Mouse (Mus musculus) heart, postnatal 25 days (tissue): ENCODE results near the gene Sim2. TPM values are rescaled to one million over a fixed set of nuclear protein-coding genes. Genes with fewer than 3 reads are reported as not detected.

Experiments
- DNase-seq: peaks from one replicate; pipeline ENCODE4 v3.0.0; 2022; ENCODE audit warnings: low spot score
- intact Hi-C: fragments of 180-260 bp; cut with DNase I; formaldehyde crosslinking; loops from one replicate; pipeline ENCODE4 v1.15.1; 2025
- total RNA-seq, 2 experiments: library from RNA; stranded (reverse); gene quantifications; 2 replicates each; pipeline ENCODE4 v1.2.3; 2021

The Sim2 gene
- total RNA-seq, 2 experiments from 2014 or later: not detected

DNA sequence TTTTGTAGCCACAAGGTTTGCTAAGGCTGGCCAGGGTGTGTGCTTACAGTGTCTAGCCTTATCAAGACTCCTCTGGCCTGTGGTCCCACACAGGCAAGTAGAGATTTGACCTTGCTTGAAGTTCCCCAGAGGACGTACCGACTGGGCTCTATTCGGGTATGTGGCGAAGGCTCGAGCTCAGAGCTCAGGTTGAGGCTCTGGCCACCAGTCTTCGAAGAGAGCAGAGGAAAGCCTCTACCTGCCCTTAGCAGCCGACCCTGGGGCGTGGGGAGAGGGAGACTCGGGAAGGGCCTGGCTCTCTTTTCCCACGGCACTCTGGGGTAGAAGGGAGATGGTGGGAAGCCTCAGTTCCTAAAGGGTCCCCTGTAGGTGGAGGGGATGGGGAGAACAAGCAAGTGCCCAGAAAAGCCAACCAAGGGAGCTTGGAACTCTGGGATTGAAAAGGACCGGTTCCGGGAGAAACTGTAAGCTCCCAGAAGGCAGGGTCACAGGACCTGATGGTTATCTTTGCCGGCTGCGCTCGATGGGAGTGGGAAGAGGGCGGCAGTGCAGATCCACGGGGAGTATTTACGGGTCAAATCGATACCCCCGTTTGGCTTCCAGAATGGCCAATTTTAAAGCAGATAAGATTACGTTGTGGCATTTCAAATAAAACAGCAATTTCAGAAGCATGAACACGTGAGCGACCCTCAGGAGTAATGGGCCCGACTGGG is 8.6 kb downstream of the Sim2 start:
- intact Hi-C loops: no loop called here
- DNase-seq: no peak

- no peak for DNase-seq
- intact Hi-C loops: no loop called here
Observed at GRCm38 (mm10) chr16:94094251-94095108, 9.7 kb downstream of the Sim2 start.

GRCm38 (mm10) chr16:94095109-94095822 is 10.5 kb downstream of the Sim2 start:
- no peak for DNase-seq
- intact Hi-C loops: no loop called here

DNA sequence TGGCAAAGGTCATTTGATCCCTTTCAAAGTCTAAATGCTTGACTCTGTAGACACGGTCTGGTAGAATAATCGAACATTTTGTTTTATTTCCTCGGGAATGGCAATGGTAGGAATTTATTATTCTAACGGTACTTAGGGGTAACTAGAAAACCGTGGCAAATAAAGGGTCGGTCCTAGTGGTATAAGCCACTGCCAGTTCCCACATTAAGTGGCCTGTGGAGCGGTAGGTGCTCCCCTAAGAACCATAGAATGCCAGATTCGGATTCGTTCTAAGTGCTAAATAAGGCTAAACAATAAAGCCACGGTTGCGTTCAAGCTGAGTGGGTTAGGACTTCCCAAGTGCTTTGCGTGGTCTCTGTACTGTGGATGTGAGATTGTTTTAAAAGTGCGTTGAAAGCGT is 11.7 kb downstream of the Sim2 start:
- no peak for DNase-seq
- intact Hi-C loops: loop anchor here (2.0 kb wide), 1 partner anchor 14 kb away; no protein-coding TSS in a partner anchor

DNA sequence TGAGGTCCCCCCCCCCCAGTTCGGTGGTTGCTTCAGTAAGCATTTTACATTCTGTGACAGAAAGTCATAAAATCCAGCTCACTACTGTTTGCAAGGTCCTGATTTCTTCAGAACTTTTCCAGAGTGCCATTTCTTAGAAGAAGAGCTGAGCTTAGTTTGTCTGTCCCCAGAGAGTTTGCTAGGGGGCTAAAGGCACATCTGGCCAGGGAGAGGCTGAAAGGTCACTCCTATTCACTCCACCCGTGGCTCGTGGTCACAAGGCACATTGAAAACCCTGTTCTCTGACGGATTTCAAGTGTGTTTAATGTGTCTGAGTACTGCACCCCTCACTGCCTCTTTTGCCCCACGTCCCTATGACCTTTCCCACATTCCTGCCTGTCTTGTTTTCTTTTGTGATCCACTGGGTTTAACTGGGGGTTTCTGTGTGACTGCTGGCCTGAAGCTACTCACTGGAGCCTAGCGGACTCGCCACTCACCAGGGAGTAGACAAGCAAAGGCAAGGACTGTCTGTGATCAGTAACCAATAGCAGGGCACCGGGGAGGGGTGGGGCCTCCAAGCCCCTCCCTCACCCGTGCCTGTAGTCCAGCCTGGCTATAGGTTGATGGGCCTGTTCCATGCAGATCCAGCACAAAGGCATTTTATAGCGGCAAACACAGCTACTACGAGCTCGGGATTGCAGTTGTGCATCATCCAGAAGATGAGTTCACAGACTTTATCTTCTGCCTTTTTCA is 13.2 kb downstream of the Sim2 start:
- no peak for DNase-seq
- intact Hi-C loops: loop anchor here (2.0 kb wide), 1 partner anchor 15 kb away; no protein-coding TSS in a partner anchor

DNA sequence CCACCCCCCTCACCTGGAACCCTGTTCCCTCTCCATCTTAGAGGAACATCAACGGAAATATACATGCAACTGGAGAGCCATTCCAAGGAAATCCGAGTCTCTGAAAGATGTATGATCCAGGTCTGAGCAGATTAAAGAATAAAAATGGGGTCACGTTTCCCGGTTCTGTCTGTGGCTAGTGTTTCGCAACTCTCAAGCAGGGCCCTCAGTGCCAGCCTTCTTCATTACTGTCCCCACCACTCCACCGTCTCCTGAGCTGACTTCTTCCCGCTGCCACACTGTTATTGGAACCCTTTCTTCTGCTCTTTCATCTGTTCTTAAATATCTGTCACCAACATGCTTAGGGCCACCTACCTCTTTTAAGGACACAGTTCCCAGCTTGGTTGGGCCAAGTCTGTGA is 28.4 kb downstream of the Sim2 start:
- no peak for DNase-seq
- intact Hi-C loops: no loop called here

DNA sequence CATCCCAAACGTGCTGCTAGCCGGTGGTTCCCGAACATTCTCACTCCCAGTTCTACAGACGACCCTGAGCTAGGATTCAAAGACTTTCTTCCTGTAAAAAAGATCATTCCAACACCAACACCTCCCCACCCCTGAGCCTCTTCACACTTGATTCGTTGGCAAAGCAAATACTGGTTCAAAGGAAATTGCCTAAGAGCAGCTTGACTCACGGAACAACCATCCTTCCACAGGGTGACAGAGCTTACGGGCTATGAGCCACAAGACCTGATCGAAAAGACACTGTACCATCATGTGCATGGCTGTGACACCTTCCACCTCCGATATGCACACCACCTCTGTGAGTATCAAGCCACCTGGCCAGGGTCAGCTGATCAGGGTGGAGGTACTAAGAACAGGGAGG is 30.0 kb downstream of the Sim2 start:
- intact Hi-C loops: no loop called here
- no peak for DNase-seq

- intact Hi-C loops: no loop called here
- DNase-seq: no peak
Observed at GRCm38 (mm10) chr16:94117333-94117732, 32.6 kb downstream of the Sim2 start.

DNA sequence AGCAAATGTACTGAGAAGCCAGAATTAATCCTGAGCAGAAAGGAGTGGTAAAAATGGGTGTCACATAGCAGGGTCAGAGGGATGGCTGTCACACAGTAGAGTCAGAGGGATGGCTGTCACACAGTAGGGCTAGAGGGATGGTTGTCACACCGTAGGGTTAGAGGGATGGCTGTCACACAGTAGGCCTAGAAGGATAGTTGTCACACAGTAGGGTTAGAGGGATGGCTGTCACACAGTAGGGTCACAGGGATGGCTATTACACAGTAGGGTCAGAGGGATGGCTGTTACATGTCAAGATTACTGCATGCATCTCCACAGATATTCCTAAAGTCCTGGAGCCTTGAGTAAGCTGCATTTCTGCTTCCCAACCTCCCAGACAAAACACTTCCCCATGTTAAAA is 33.7 kb downstream of the Sim2 start:
- intact Hi-C loops: no loop called here
- no peak for DNase-seq

GRCm38 (mm10) chr16:94122347-94122746 is 37.6 kb downstream of the Sim2 start:
- no peak for DNase-seq
- intact Hi-C loops: no loop called here

GRCm38 (mm10) chr16:94123247-94123646 is 38.5 kb downstream of the Sim2 start:
- intact Hi-C loops: no loop called here
- no peak for DNase-seq

- DNase-seq: no peak
- intact Hi-C loops: no loop called here
Observed at GRCm38 (mm10) chr16:94125172-94125981, 40.6 kb downstream of the Sim2 start.

GRCm38 (mm10) chr16:94126200-94126599 is 41.5 kb downstream of the Sim2 start:
- no peak for DNase-seq
- intact Hi-C loops: no loop called here

DNA sequence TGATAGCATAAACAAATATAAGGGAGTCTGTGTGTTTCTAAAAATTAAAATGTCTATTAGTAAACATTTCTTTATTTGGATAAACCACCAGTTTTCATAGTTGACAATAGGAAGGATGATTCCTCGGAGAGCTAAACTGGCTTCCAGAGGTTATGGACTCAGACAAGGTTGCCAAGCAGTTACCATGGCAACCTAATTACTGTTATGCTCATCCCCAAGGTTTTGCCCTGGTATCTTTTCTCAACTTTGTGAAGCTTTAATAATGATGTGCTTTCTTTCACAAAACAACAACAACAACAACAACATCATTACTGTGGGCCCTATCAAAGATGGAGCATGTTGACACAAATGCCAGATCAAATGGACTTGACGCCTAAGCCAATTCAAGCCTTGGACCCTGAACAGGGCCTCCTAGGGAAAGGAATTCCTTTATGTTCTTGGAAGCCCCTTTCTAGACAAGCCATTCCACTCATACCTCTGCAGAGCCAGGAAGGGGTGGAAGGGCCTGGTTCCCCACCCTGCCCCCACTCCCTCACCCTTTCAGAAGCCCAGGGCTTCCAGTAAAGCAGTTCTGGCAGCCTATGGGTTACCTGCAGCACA is 43.6 kb downstream of the Sim2 start:
- no peak for DNase-seq
- intact Hi-C loops: no loop called here

- intact Hi-C loops: no loop called here
- no peak for DNase-seq
Observed at GRCm38 (mm10) chr16:94134218-94134617, 49.5 kb downstream of the Sim2 start.

DNA sequence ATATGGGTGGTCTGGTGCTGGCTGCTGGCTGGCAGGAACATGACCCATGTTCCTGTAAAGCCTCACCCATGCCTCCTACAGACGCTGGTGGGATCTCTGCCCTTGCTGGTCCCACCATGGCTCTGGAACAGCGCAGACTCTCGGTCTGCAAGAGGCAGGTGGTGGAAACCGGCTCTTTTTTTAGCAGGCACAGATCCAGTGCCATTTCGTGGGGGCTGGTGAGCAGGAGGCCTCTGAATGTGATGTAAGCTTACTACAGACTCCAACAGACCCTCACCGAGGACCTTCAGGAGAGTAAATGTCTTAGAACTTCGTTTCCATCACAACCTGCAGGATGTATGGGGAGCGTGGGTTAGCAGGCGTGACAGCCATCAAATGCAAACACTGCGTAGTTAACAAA is 56.0 kb downstream of the Sim2 start:
- intact Hi-C loops: no loop called here
- no peak for DNase-seq

DNA sequence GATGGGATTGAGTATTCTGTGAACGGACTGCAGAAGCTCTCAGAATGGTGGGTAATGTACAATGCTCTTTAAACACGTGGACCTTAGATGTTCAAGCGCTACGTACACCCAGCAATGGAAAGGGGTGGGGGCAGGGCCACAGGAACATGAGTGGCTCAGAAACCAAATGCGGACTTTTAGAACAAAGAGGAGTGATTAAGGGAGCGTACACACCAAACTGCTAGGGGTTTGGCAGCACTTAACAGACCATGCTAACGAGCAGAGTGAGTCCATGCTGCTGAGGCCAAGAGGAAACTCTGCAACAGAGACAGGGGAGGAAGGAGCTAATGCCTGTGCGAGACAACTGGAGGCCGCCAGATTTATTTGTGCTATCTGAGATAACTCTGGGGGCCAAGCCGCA is 58.6 kb downstream of the Sim2 start:
- intact Hi-C loops: no loop called here
- DNase-seq: no peak

GRCm38 (mm10) chr16:94148139-94148538 is 63.4 kb downstream of the Sim2 start:
- intact Hi-C loops: no loop called here
- DNase-seq: peak; percentile 10
